Mouse (Mus musculus): ENCODE results near the gene Cmklr1.
A peak's percentile ranks its signal among the peaks of the same experiment; 100 is the strongest.

The Cmklr1 gene

DNA sequence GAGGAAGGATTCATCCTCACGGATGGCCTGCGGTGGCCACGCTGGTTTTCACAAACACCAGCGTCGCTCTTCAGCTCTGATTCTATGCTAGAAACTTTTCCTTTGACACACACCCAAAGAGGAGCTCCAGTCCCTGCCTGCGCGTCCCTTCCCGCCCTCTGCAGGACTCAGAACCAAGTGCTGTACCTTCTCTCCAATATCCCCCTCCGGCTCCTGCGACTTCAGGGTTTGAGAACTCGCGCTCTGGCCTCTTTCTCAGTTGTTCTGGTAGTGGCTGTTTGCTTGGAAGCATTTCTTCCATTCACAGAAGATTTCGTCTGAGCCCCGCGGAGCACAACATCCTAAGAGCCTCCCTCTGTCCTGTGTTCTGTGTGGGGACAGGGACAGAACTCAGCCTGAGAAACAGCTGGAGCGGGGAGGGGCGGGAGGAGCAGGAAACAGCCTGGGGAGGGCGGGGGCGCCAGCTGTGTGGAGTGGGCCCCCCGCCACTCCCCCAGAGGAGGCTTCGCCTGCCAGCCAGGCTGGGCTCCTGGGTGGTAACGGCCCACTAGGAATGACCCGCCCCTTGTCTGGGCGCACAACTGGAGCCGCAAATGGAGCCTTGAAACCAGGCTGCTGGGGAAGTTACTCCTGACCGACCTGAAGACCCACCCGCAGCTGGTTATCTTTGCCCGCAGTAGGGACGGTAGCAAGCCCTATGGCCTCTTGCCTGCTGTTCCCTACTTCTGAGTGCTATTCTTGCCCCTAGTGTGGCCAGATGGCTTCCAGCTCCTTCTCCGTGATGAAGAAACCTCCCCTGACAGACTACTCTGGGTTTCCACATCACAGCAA is at the start of gene Cmklr1:
TSS of gene Cmklr1 (minus strand) at position 392 of the 831 bp plus-strand sequence.
- no peak for DNase-seq

DNA sequence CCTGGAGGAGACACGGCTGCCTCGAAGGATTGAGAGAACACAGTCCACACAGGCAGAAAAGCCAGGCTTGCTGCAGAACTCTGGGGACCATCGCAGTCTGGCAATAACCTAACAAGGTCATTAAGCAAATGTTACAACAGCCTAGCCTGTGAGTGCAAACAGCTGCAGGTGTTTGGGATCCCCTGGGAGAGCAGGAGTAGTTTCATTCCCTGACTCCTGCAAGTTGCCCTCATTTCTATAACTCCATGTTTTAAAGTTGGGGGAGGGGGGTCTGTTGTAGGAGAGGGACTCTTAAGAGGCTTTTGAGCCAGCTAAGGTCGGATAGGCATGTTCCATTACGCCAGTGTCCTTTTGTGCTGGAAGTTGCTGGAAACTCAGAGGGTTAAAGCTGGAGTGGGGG is 44.2 kb upstream of the Cmklr1 start:
- DNase-seq: peak; percentile 45

DNA sequence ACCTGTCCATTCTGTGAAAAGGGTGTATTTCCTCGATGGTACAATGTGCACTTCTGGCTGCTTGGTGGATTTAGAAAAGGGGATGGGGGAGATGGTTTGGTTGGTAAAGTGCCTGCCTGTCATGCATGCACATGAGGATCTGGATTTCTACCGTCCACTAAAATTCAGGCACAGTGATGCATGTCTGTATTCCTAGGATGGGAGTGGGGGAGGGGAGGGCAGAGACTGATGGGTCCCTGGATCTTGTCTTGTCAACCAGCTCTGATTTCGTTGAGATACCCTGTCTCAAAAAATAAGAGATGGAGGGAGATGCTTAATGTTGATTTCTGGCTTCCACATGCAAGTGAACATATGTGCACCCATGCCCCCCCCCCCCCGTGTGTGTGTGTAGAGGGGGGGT is 43.8 kb upstream of the Cmklr1 start:
- DNase-seq: no peak

DNA sequence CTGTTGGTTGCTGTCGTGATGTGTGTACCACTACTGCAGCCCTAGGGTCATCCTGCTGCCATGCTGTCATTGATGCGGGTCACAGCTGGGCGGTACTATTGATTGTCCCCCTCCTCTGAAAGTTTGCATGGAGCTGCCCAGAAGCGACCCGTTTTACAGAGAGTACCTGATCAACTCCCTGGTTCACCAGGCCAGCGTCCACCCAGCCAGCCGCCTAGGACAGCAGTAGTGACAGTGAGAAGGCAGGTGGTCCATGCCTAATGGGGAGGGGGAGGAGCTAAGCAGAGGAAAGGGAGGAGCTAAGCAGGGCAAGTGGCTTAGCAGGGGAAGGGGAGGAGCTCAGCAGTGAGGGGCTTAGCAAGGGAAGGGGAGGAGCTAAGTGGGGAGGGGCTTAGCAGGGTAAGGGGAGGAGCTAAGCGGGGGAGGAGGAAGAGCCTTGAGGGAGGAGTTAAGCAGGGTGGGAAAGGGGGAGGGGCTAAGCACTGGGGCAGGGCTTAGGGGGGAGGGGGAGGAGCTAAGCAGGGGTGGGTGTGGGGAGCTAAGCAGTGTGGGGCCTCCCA is 43.0 kb upstream of the Cmklr1 start:
- peak; percentile 29 for DNase-seq

DNA sequence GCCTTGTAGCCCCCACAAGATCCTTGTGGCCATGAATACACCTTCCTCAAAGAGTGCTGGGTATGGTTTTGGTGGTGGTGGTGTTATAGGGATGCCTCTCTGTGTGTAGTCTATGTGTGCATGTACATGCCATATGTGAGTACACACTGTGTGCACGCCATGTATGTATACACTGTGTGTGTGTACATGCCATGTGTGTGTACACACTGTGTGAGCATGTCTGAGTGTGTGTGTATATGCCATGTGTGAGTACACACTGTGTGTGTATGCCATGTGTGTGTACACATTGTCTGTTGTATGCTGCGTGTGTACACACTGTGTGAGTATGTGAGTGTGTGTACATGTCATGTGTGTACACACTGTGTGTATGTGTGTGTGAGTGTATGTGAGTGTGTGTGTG is 40.6 kb upstream of the Cmklr1 start:
- no peak for DNase-seq

DNA sequence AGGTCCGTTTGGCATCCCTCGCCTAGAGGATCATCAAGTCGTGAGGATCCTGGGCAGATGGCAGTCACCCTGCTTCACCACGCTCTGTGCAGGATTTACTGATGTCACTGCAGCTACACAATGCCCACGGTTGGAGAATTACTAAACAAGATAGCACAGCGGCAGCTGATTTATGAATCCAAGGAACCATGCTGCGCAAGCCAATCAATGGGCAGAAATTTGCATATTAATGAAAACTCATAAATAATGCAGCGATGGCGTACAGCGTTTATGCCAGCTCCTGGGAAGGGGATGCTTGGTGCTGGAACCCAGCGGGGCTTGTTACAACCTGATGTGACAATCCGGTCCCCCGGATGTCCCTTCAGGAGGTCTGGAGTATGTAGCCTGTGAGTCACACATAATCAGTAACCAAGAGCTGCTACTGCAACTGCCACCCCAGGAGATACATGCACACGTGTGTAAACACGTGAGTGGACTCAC is 39.9 kb upstream of the Cmklr1 start:
- DNase-seq: peak; percentile 36

DNA sequence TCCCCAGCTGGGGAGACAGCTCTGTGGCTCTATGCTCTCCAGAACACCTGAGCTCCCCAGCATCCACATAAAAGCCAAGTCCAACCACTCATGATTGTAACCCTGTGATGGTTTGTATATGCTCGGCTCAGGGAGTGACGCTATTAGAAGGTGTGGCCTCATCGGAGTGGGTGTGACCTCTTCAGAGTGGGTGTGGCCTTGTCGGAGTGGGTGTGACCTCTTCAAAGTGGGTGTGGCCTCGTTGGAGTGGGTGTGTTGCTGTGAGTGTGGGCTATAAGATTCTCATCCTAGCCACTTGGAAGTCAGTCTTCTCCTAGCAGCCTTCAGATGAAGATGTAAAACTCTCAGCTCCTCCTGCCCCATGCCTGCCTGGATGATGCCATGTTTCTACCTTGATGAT is 37.3 kb upstream of the Cmklr1 start:
- no peak for DNase-seq

DNA sequence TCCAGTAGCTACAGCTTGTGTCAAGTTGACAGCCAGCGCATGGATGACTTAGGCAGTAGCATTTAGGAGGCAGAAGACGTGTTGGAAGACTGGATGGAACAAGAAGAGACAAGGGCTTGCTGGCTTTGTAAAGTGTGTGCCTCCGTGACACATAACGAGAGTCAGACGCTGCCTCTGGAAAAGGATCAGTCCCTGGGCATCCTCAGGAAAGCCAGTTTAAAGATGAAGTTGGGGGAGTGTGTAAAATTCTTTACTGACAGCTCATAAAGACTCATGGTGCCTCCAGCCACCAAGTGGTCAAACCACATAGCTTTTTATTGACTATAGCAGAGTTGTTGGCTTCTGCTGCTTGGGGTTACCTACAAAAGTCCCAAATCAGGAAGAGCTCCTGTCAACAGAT is 35.2 kb upstream of the Cmklr1 start:
- no peak for DNase-seq

DNA sequence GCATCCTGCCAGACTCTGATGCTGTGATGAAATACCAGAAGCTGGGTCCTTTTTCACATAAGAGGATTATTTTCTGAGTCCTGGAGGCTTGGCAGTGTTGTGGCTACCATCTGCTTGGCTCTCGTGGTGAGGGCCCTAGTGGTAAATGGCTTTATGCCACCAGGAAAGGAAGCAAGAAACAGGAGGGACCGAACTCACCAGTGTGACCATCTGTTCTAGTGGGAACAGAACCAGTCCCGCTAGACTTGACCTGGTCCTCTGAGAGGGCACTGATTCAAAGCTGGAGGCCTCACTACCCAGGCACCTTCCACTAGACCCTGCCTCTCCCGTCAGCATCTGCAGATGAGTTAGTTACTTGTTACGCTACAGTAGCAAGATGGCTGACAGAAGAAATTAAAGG is 33.0 kb upstream of the Cmklr1 start:
- DNase-seq: peak; percentile 49

DNA sequence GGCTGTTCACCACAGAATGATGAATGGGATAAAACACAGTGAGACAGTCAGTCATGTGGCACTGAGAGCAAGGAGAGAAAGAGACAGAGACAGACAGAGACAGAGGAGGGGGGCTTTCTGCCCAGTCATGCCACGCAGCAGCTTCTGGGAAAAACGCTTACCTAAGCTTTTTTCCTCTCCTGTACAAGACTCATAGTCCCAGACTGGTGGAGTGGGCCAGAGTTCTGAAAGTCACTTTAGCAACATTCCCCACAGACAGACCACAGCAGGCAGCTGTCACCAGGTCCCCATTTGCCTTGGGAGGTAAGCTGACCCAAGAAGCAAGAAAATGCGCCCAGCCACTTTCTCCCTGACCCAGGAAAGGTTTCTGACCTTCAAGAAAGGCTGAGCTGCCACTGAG is 32.2 kb upstream of the Cmklr1 start:
- no peak for DNase-seq

DNA sequence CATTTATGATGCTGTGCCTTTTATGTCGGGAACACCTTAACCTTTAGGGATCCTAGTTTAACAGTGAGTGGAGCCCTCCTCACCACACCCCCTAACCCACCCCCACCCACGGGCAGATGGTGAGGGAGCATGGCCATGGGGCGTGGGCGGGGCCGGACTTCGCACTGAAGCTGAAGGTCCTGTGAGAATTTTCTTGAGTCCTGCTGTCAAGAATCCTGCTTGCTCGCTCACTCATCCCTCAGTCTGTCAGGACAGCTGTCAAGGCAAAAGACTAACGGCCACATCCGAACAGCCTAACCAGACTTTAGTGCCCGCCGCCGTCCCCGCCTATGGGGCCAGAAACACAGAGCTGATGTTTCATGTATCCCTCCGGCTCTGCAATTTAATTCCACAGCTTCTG is 31.0 kb upstream of the Cmklr1 start:
- no peak for DNase-seq

DNA sequence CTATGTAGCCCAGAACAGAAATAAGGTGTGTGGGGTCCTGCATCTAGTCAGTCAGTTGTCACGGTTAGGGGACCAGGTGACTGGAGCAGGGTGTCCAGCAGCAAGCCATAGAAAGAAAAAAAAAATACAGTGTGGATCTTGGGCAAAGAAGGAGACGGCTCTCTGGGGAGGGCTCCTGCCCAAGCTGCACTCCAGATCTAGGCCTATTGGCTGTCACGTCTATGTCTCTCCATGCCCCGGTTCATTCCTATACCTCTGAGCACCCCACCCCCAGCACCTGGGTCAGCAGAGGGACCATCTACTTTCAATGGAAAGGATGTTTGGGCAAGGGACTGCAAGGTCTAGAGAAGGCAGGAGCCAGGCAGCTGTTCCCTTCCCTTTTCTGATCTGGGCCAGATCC is 29.3 kb upstream of the Cmklr1 start:
- no peak for DNase-seq

DNA sequence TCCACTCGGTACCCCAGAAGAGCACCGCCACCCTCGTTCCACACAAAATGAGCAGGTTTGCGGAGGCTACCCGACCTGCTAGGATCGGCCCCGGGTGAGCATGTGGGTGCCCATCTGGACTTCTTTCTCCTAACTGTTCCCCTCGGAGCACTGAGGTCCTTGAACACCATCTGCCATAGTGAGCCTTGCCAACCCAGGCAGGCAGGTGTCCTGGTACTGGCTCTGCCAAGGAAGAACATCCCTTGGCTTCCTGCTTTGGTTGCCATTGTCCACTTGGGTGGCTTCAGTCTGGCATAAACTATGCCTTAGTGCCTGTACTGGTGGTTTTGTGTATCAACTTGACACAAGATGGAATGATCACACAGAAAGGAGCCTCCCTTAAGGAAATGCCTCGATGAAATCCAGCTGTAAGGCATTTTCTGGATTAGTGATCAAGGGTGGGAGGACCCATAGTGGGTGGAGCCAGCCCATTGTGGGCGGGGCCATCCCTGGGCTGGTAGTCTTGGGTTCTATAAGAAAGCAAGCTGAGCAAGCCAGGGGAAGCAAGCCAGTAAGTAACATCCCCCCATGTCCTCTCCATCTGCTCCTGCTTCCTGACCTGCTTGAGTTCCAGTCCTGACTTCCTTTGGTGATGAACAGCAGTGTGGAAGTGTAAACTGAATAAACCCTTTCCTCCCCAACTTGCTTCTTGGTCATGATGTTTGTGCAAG is 28.7 kb upstream of the Cmklr1 start:
- DNase-seq: no peak

DNA sequence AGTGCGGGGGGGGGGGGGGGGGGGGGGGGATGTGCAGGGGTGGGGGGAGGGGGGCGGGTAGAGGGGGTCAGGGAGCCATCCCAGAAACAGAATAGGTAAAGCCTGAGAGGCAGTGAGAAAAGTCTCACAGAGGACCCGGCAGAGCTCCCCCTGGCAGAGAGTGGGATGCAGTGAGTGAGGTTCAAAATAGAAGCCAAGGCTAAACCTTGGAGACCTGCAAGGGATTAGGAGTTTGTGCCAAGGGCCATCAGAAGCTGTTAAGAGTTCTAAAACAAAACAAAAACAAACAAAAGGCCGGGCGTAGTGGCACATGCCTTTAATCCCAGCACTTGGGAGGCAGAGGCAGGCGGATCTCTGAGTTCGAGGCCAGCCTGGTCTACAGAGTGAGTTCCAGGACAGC is 27.3 kb upstream of the Cmklr1 start:
- no peak for DNase-seq

DNA sequence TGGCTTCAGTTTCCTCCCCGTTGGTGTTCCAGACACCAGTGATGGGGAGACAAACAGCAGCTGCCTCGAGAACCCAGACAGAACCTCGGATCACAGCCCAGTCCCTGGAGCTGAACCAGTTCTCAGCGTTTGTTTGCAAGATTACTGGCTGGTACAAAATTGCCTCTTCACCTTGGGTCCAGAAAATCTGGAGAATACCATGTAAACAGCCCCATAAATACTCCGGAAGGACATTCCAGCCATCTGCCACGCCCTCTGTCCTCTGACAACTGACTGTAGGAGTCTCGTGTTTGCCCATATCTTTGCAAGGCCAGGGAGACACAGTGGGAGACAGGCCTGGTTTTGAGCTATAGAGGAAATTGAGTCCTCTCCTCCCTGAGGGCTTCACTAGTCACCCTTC is 24.6 kb upstream of the Cmklr1 start:
- no peak for DNase-seq

DNA sequence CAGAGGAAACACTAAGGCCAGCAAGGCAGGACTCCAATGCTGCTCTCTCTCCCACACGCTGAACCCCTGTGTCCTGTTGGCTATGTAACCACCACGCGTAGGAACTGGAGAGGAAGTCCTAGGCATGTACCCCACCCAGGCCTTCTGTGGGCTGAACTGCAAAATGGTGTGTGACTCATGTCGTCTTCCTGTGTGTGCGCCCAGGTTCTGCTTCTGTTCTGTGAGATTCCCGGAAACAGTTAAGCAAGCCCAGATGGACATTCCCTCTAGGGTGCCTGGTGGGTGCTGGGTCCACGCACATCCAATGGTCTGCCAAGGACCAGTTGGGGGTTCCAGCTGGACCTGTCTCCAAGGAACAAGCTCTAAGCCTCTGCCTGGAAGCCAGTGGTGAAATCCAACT is 22.2 kb upstream of the Cmklr1 start:
- no peak for DNase-seq

DNA sequence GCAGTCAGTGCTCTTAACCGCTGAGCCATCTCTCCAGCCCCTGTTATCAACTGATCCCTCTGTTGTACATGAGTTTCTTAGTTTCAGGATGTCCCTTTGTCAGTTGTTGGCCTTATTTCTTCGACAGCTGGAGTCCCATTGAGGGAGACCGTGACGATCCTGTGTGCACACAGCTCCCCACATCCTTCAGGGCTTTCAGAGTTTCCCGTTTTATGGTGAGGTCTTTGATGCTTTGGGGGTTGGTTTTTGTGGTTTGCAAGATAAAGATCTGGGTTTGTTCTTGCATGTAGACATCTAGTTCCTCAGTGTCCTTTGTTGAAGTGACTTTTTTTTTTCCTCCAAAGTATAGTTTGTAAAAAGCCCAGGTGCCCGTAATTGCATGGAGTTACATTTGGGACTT is 20.4 kb upstream of the Cmklr1 start:
- no peak for DNase-seq

DNA sequence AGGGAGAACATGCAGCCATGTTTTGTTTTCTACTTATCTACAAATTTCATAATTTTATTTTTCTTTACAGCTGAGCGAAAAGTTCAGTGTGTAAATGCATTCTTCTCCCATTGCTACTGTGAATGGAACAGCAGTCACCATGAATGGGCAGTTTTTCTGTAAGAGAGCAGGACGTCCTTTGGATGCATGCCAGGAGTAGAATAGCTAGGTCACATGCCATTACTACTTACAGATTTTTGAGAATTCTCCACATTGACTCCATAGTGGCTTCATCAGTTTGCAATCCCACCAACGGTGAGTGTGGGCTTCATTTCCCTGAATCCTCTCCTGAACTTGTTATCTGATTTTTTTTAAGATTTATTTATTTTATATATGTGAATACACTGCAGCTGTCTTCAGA is 19.9 kb upstream of the Cmklr1 start:
- DNase-seq: no peak

DNA sequence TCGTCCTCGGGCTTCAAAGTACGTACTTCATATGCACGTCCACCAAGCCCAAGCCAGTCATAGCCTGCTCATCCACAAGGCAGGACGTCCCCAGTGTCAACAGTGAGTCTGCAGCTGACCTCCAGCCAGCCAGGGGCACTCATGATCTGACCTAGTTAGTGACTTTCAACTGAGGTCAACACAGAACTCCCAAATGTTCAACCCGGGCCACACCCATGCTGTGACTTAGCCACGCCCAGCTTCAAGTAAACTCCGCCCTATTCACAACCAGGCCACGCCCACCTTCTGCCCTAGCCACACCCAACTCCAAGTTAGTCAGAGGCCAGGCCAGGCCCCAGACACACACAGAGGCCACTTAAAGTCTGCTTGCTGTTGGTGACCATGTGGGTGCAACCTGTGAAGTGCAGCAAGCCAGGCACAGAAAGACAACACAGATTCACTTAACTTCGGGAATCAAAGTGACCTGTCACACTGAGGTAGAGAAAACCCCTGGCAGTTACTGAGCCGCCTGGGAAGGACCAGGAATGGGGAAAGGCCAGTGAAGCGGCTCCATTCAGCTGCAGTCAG is 14.5 kb upstream of the Cmklr1 start:
- DNase-seq: no peak

DNA sequence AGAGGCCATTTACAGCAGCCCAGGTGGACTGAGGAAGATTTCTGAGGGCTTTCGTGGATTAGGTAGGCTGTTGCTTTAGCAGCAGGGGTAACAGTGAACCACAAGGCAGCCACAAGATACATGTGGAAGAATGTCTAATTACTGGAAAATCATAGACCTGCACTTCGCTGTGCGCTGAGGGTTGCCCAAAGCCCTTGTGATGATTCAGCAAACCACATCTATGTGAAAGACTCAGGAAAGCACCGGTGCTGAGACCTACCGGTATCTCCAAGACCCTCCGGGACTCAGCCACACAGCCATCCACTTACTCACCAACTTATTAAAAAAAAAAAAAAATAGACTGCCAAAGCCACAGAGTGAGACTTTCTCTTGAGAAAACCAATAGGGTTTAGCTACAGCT is 13.9 kb upstream of the Cmklr1 start:
- no peak for DNase-seq

DNA sequence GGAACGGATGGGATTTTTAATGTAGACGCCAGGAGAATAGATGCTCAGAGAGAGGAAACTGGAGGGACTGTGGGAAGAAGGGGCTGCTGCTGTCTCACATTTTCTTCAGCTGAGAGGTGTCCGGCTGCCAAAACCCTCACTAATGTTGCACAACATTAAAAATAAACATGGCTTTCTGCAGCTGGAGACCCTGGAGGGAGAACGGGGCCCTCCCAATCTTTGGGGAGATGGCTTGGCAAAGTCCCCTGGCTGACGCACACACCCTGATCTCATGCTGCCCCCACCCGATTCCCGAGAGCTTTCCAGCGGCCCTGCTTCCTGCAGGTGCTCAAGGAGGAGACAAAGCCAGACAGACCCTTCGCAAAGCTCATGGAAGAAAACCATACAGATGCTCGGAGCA is 10.6 kb upstream of the Cmklr1 start:
- DNase-seq: no peak

DNA sequence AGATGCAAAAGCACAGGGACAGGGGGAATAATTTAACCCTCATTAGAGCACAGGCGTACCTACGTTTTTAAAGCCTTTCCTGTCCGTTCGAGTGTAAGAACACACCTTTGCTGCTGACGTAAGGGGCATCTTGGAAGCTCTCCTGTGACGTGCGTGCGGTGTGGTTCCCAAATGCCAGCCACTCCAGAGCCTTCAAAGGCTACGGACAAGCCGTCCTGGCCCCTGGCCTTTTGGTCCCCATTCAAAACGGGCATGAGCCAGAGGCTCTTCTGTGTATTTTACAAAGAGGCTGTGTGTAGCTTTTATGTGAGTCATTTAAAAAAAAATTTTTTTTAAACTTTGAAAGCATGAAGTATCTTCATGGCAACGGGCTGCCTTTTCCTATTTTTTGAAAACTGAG is 4.6 kb upstream of the Cmklr1 start:
- DNase-seq: no peak

DNA sequence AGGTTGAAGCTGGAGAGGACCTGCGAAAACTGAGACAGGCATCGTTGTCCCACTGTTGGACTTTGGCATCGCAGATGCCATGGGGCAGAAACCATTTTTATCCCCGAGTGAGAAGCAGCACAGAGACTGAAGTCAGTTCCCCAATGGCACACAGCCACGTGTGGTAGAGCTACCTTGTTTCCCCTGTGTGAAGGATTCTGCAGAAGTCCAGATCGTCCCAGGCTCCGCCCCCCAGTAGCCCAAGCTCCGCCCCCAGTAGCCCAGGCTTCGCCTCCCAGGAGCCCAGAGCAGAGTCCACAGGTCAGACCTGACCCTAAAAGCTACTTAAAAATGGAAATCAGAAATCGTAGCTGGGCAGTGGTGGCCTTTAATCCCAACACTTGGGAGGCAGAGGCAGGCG is 4.0 kb upstream of the Cmklr1 start:
- DNase-seq: no peak

DNA sequence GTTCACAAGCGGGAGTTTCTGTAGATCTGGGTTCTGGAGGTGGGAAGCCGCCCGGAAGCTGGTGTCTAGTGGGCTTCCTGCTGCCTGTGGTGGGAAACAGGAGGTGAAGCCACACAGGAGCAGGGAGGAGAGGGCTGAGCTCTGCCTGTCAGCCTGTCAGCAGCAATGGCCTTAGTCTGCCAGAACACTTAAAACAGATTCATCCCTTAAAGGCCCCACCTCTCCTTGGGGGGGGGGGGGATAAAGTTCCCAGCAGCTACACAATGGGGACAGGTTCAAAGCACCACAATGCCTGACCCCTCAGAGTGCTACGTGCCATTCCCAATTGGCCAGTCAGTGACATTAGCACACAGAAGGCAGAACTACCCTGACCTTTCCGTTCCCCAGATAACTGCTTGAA is 2.0 kb upstream of the Cmklr1 start:
- no peak for DNase-seq
